ENCODE assay signal across 12 mouse cellular contexts in genomic region chr9:69712714-69713525, GRCm38 (mm10). TPM values are rescaled to one million over a fixed set of nuclear protein-coding genes. Genes with fewer than 3 reads are reported as not detected.
A peak's percentile ranks its signal among the peaks of the same experiment; 100 is the strongest.
DNase-seq lines count a peak whose midpoint lies in the region; ATAC-seq lines count a peak whose summit lies in the region.
"Had no signal": no experiment of that assay in that cellular context is flagged by ENCODE, and none has a peak within 500 bp of the region (broad histone marks: within the 10 kb centered on the region; RNA-seq: fewer than 3 reads in every experiment).

No protein-coding gene starts in this region.

- H3K9ac ChIP-seq in kidney, embryonic 14.5 days (ENCODE audit: low read depth, low read length): no peak overlapping the region
- no peak overlapping the region for H3K9ac ChIP-seq in hindbrain, embryonic 15.5 days
- H3K9ac ChIP-seq in neural tube, embryonic 12.5 days: no peak overlapping the region

- H3K4me1 ChIP-seq in kidney, embryonic 14.5 days (ENCODE audit: control insufficient read depth, insufficient read depth, low read length): peaks cover 18% of the 10 kb centered on the region; the same call in 1 of the 2 replicates
- peaks cover 12% of the 10 kb centered on the region for H3K4me1 ChIP-seq in hindbrain, embryonic 15.5 days (replicated peaks)
- H3K4me1 ChIP-seq in neural tube, embryonic 12.5 days: peaks cover 35% of the 10 kb centered on the region

- peak overlapping the region; percentile 48; the same call in 1 of the 2 replicates for H3K27ac ChIP-seq in kidney, embryonic 14.5 days (ENCODE audit: low read depth, low read length)
- H3K27ac ChIP-seq in hindbrain, embryonic 15.5 days (replicated peaks): peak overlapping the region; percentile 63; the same call in 1 of the 2 replicates
- peak overlapping the region; percentile 74 for H3K27ac ChIP-seq in neural tube, embryonic 12.5 days

- no peak for DNase-seq in kidney, postnatal 25 days
- DNase-seq in embryo, embryonic 10 days (ENCODE audit: low spot score): peak; percentile 57
- DNase-seq in cerebellum, adult 18-20 months: no peak
- DNase-seq in left cerebral cortex, adult 18-20 months (ENCODE audit: low spot score in 2 of 2): no peak
- no peak for DNase-seq in natural killer cell, adult 2 months (ENCODE audit: low spot score in 2 of 2)
- DNase-seq: cerebellum, adult 9-10 months; heart, postnatal 4 days; right cerebral cortex, postnatal 4 days had no signal

- no peaks in the 10 kb centered on the region; the same call in 1 of the 2 replicates for H3K9me3 ChIP-seq in kidney, embryonic 14.5 days (ENCODE audit: control insufficient read depth, low read length)
- H3K9me3 ChIP-seq in hindbrain, embryonic 15.5 days: no peaks in the 10 kb centered on the region
- no peaks in the 10 kb centered on the region for H3K9me3 ChIP-seq in neural tube, embryonic 12.5 days

- ATAC-seq in kidney, embryonic 14.5 days (ENCODE audit: low FRiP score, low TSS enrichment): 0 out of 2 replicates have a peak, but pooled peaks have one; percentile 16
- ATAC-seq in hindbrain, embryonic 15.5 days (ENCODE audit: low FRiP score, low read depth): no peak
- ATAC-seq in neural tube, embryonic 12.5 days (ENCODE audit: low FRiP score, low read depth): no peak

- no peaks in the 10 kb centered on the region for H3K27me3 ChIP-seq in kidney, embryonic 14.5 days (ENCODE audit: control insufficient read depth, insufficient read depth, low read length)
- H3K27me3 ChIP-seq in hindbrain, embryonic 15.5 days: 0 out of 2 replicates have a peak, but pooled peaks cover 4% of the 10 kb centered on the region
- no peaks in the 10 kb centered on the region for H3K27me3 ChIP-seq in neural tube, embryonic 12.5 days (replicated peaks)

- no peaks in the 10 kb centered on the region for H3K36me3 ChIP-seq in kidney, embryonic 14.5 days (ENCODE audit: control insufficient read depth, insufficient read depth, low read length)
- no peaks in the 10 kb centered on the region for H3K36me3 ChIP-seq in hindbrain, embryonic 15.5 days
- no peaks in the 10 kb centered on the region for H3K36me3 ChIP-seq in neural tube, embryonic 12.5 days

- H3K4me3 ChIP-seq in kidney, embryonic 14.5 days (ENCODE audit: low read length): no peak overlapping the region
- no peak overlapping the region for H3K4me3 ChIP-seq in hindbrain, embryonic 15.5 days
- no peak overlapping the region for H3K4me3 ChIP-seq in neural tube, embryonic 12.5 days

- H3K4me2 ChIP-seq in kidney, embryonic 14.5 days (replicated peaks; ENCODE audit: low read depth, low read length): no peak overlapping the region
- no peak overlapping the region for H3K4me2 ChIP-seq in hindbrain, embryonic 15.5 days
- no peak overlapping the region for H3K4me2 ChIP-seq in neural tube, embryonic 12.5 days (replicated peaks)

- WGBS in kidney, embryonic 14.5 days: 37% methylated on average over 12 of the region's 12 CpGs
- 13% methylated on average over 12 of the region's 12 CpGs for WGBS in hindbrain, embryonic 15.5 days
- 13% methylated on average over 12 of the region's 12 CpGs for WGBS in neural tube, embryonic 12.5 days

RNA-seq across cellular contexts. Expression of gene Foxb1, which starts 47.8 kb away (rescaled TPM):
- polyA plus RNA-seq in kidney, embryonic 14.5 days (2014; fragmentation: Nextera tagmentation; extraction: Ambion mirVana): 0.07 TPM in 2 replicates
- 6.9 and 7.9 TPM in 2 replicates for polyA plus RNA-seq in hindbrain, embryonic 15.5 days (2015; fragmentation: Nextera tagmentation; extraction: Ambion mirVana)
- polyA plus RNA-seq in neural tube, embryonic 12.5 days (2016; fragmentation: Nextera tagmentation; extraction: Ambion mirVana): 8.5 and 9.7 TPM in 2 replicates
- total RNA-seq in left cerebral cortex, adult 18-20 months (2021): under 1 TPM in 1 of 2 experiments, not detected in 1; 0.12 TPM
- total RNA-seq: adrenal gland, adult 18-20 months; heart, postnatal 4 days had no signal
